Mouse (Mus musculus) layer of hippocampus, postnatal 36 days (tissue): Measurements from ENCODE around the gene Smim12. TPM values are rescaled to one million over a fixed set of nuclear protein-coding genes. Genes with fewer than 3 reads are reported as not detected.

Source experiments
- DNase-seq, 2 experiments: peaks; one replicate each; pipeline ENCODE4 v3.0.0; 2022
- total RNA-seq, 2 experiments: library from RNA; stranded (reverse); gene quantifications; 2 replicates each; pipeline ENCODE4 v1.2.3; 2021

The Smim12 gene
- total RNA-seq = 10 to 100 TPM; 51.2 to 59.5 TPM

DNA sequence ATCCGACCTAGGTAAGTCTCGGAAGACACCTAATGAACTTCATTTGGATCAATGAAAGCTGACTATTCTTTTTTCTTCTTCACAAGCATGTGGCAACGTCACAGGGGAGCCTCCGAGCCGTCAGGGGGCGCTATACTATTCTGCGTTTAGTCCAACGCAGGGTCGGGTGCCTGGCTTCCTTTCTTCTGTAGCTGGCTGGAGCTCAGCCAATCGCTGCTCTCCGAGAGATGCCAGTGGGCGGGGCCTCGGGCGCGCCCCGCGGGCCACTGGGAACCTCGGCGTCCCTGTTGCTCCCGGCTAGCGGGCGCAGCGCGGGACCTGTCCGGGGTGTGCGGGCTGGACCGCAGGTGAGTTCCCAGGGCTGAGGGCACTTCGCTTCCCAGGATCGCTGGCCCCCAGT lies at the start of gene Smim12:
Gene Smim12, plus strand, starts transcription at position 233 of the 400 bp plus-strand sequence.
- DNase-seq = peak; percentile 98 to 99

DNA sequence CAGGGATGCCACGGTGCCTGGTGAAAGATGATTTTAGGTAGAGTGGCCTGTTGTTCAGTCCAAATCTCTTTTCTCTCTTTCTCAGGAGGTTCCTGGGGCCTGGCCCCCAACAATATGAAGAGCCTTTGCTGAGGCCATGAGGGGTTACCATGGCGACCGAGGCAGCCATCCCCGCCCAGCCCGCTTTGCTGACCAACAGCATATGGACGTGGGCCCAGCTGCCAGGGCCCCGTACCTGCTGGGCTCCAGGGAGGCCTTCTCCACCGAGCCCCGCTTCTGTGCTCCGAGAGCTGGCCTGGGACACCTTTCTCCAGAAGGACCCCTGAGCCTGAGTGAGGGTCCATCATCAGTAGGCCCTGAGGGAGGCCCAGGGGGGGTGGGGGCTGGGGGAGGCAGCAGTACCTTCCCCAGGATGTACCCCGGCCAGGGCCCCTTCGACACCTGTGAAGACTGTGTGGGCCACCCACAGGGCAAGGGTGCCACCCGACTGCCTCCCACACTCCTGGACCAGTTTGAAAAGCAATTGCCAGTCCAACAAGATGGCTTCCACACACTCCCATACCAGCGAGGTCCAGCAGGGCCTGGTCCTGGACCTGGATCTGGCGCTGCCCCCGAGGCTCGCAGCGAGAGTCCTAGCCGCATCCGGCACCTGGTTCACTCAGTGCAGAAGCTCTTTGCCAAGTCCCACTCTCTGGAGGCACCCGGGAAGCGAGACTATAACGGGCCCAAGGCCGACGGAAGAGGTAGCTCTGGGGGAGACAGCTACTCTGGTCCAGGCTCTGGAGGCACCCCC lies 48.9 kb upstream of the Smim12 start:
- no peak for DNase-seq

DNA sequence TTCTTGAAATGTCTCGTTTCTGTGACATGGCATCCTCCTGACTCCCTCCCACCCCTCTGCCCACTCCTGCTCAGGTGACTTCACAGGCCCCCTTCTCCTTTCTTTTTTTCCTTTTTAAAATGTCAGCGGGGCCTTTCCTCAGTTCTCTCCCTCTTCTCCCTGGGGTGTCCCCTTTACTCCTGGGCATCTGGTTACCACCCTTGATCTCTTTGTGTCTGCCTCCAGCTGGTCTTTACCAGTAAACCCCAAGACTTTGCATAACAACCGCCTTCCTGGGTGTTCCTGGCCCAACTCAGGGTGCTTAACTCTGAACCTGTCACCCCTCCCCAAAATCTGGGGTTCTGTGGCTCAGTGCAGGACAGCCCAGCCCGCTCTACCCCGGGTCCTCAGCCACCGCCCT lies 45.0 kb upstream of the Smim12 start:
- no peak for DNase-seq

DNA sequence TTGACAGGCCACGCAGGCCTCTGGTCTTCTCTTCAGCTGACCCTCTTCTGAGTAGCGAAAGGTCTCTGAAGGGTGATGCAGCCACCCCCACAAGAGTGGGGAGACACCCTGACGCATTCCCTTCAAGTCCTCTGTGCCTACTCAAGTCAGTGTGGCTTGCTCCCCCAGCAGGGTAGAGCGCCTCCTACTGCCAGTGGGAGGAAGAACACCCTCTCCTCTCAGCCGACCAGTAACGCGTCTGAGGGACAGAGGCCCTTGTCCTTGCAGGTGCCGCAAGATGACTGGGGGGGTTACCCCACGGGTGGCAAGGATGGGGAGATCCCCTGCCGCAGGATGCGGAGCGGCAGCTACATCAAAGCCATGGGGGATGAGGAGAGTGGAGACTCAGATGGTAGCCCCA lies 44.2 kb upstream of the Smim12 start:
- DNase-seq = no peak

DNA sequence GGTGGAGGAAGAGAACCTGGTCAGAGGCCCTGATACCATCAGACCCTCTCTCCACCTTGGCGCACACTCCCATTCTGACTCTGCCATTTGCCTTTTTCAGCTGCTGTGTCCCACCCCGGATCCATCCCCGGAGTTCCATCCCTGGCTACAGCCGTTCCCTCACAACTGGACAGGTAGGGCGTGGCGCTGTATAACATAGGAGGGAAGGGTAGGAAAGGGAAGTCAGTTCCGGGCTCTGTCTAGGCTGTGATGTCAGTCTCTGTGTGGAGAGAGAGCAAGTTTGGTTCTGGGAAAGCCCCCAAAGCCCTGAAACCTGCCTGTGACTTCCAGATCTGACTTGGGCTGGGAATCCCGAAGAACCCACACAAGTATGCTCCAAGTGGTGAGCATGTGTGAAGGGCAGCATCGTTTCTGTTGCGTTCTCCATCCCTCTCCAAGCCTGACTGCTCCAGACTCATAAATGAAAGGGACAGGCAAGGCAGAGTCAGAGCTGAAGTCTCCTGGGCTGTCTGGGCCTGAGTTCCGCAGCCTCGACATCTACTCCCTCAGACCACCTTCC lies 43.3 kb upstream of the Smim12 start:
- DNase-seq = no peak

DNA sequence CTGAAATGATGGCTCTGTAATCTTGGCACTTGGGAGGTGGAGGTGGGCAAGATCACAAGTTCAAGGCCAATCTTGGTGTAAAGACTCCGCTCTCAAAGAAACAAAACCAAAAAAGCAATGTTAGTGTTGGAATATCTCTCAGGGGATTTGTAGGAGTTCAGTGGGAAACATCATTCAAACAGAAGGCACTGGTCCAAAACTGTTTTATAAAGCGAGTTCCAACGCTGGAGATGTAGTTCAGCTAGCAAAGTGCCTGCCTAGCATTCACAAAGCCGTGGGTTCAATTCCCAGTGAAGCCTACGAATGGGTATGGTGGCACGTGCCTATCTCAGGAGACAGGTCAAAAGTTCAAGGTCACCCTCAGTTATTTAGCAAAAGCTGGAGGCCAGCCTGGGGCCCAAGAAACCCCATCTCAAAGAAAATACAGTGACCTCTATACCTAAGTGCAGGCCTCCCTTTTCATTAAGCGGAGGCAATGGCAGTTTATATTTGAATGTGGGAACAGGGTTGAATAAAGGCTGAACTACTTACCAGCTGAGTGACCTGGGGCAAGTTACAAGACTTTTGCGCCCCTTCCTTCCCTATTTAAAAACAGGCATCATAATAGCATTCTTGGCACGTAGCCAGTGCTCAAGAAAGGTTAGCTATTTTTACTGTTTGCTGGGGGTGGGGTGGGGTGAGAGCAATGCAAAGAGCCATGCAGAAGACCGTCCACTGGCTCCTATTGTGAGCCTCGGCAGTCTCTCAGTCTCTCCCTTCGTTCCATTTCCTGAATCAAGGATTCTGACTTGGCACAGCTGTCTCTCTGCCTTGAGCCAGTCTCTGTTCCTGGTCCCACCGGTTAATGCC lies 42.6 kb upstream of the Smim12 start:
- no peak for DNase-seq

DNA sequence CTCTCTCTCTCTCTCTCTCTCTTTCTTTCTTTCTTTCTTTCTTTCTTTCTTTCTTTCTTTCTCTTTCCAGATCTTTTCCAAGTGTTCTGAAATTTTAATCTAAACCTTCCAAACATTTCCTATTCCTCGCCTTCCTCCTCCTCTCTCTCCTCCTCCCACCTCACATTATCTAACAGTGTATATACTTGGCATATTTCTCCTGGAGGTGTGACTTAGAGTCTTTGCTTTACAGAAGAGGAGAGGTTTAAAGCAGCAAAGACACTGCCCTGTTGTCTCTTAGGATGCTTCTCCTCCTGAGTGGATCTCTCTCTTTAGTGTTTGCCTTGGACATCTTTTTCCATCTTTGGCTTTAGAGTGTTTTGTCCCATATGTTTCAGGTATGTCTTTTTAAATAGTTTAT lies 40.5 kb upstream of the Smim12 start:
- DNase-seq = no peak

DNA sequence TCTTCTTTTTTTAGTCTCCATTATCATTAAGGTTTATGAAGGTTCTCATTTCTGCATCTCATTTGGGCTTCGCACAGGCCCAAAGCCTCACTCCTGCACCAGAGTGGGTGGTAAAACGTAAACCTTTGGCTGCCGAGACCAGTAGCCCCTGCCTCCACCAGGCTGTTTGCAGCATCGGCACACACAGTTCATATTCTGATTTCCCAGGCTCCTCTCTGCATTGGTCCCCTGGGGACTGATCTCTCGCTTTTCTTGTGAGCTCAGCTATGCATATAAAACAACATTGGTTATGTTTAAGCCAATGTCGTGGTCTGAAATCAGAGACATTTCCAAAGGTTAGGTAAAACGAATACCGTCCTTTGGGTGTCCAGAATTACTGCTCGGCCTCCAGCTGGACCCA lies 32.3 kb upstream of the Smim12 start:
- no peak for DNase-seq

DNA sequence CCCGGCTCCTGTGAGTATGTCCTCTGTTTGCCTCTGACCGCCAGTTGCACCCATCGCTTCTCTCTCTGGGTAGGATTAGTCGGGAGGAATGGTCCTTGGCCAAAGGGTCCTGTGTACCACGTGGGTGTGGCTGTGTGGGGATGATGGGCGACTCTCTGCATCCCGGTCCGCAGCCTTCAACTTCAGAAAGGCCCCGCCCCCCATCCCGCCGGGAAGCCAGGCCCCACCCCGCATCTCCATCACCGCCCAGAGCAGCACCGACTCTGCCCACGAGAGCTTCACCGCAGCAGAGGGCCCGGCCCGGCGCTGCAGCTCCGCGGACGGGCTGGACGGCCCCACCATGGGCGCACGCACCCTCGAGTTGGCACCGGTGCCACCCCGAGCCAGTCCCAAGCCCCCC lies 29.1 kb upstream of the Smim12 start:
- no peak for DNase-seq

DNA sequence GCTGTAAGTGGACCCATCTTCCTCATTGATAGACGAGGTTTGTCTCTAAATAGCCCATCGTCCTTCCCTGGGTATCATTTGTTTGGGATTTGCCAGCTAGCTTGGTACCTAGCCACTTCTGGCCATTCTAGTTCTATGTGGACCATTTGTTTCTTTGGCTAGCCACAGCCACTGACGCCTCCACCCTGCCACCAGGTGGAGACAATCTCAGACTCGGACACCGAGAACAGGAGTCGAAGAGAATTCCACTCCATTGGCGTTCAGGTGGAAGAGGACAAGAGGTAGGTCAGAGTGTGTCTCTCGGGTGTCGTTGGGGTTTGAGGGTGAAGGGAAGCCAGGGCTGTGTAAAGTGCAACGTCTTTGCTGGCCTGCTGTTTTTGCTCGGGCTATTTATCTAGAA lies 28.5 kb upstream of the Smim12 start:
- no peak for DNase-seq

DNA sequence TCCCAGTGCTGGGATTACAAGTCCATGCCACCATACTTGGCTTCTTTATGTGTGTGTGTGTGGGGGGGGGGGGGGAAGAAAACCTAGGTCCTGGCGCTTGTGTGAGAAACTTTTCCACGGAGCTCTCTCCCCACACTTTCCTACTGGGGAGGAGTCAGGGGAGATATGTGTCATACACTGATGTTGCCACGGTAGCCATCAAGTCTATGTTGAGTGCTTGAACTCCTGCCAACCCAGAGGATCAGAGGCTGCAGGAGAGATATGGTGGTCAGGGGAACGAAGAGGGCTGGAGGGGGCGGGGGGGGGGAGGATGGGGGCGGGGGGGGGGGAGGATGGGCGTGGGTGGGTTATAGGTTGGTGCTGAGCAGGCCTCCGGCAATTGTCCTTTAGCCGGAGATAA lies 27.8 kb upstream of the Smim12 start:
- DNase-seq = no peak

DNA sequence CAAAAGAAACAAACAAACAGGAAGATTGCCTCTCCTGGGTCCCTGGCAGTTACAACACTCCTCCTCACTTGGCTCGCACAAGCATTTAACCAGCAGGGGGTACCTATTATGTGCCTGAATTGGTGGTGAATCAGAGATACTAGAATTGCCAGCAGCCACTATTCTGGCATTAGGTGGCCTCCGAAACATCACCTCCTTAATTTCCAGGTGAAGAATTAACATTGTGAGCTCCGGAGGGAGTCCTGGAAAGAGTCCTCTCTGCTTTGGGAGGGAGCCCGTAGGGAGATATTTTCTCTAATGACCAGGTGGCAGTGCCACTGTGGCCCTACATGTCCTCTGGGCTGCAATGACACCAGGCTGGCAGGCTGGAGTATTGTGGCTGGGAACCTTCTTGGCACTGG lies 27.3 kb upstream of the Smim12 start:
- no peak for DNase-seq

DNA sequence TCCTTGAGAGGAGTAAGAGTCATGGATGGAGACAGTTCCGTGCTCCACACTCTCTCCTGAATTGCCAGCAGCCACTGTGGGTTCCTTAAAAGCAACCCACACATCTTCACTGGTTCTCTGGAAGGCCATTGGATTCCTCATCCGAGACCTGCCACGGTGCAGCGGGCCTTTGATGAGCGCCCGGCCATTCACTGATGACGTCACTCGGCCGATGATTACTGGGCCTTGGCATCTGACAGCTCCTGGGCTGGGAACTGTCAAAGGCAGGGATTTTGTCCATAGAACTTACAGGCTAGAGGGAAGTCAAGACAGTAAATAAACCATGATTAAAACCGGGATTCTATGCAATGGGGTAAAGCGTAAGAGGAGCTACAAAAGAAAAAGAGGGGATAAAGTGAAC lies 26.5 kb upstream of the Smim12 start:
- DNase-seq = no peak

DNA sequence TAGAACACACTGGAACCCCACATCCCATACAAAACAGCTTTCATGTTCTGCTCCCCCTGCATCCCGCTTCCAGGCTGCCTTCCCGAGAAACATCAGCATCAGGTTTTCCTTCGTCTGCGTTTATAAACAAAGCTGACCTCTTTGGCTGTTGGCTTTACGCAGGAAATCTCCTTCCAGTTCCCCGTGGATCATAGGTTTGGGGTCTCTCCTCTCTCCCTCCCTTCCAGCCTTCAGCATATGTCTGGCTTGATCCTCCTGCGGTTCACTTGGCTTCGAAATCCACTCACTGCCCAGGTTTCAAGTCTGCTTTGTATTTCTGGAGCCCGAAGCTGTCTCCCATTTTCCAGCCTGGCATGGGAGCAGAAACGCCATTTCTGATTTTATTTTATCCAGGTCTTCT lies 20.3 kb upstream of the Smim12 start:
- no peak for DNase-seq

DNA sequence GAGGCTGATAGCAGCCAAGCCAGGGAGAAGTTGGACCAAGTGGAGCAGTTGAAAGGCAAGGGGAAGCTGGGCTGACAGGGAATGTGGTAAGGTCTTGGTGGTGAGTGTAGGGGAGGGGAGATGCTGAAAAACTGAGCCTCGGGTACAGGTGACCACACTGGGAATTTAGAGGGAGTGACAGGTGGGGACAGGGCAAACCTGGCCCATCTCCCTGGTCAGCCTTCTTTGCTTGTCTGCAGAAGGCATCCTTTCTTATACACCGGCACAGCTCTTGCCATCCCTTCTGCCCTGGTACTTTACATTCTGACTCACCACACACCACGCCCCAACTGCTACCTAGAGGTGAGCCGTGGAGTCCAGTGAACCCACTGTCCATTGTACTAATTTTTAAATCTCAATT lies 19.8 kb upstream of the Smim12 start:
- DNase-seq = no peak

DNA sequence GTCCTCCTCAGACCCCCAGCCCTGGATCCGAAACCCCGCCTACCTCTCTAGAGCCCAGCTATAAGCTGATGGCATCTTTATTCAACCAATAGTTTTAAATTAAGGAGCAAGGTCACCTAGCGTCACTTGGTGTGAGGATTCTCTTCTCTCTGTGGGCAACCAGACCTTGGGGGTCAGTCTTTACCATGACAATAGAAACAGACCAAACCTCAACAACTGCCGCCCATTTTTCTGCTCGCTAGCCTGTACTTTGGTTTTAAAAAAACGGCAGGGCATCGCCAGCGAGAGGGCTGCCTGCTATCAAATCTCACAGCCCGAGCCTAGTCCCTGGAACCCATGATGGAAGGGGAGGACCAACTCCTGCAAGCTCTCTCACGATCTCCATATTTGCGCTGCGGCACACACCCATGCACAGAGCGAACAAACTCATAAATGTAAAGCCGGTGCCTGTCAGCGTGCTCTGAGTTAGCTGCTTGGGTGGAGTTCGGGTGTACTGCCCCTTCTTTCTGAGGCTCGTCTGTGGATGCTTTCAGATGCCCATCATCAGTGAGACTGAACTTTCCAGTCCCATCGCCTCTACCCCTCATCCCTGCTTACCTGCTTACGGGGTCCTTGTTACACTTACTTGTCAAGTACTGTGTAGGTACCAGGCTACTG lies 19.0 kb upstream of the Smim12 start:
- no peak for DNase-seq

DNA sequence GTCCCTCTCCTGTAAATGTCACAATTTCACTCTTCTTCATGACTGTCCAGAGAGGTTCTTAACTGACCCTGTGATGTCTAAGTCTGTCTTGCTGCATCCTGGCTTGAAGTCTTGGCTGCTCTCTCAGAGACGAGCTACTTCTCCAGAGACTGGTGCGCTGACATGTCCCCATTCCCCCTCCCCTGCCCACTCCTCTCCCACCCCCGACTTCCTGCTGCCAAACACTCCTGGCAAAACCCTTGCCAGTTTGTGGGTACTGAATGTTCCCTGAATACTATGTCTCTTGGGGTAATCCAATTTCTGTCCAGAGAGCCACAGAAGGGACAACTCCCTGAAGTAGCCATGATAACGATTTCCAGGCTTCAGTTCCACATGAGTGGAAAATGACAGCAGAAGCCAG lies 17.5 kb upstream of the Smim12 start:
- DNase-seq = no peak

DNA sequence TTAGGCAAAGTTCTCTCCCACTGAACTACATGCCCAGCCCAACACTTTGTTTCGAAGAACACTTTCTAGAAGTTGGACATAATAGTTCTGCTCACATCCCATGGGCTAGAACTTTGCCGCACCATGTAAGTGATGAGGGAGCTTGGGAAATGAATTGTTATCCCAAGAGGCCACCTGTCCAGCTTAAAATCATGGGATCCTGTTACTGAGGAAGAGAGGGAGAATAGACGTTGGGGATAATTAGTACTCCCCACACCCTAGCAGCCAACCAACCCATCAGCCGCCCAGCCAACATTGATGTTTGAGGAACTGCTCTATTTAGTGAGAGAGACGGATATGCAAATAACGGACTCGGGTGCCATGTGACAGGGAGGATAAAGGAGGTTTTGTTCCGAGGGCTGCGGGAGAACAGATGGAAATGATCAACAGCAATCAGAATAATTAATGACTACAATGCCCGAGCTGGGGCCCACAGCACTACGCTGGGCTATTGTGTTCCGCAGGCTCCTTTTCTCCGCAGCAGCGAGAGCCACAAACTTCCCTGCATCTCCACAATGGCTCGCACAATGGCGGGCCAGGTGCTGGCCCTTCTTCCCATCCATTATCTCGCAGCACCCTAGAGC lies 16.4 kb upstream of the Smim12 start:
- DNase-seq = peak in 1 of 2 experiments; percentile 58

DNA sequence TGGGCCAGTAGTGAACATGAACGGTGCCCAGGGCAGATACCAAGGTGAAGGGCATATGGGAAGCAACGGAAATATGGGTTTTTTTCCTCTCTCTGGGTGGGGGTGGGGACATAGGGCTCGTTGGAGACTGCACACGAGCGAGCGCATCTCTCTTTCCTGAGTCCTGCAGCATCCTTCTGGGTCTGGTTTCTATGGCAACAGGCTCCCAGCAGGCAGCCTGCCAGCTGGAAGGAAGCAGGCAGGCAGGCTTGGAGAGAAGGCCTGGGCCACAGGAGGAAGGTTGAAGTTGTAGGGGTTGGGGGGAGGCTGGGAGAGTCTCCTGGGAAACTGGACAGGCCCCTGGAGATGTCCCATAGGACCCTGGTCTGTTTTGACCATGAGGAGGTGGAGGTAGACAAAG lies 11.6 kb upstream of the Smim12 start:
- peak; percentile 74 to 80 for DNase-seq

DNA sequence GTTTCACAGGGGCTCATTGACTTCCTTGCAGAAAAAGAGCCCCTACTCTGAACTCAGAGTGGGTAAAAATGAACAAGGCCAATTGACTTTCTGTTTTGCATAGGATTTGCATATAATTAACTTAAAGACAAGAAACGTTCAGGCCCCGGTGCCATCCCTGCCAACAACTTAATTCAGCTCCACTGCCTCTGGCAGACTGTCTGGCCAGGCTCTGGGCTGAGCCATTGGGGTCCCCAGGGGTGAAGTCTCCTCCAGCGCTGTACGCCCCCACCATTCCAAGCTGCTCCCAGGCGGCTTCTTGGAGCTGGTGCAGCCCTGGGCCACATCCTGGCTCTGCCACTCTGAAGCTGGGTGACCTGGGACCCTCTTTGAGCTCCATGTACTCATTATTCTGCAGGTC lies 11.0 kb upstream of the Smim12 start:
- no peak for DNase-seq

DNA sequence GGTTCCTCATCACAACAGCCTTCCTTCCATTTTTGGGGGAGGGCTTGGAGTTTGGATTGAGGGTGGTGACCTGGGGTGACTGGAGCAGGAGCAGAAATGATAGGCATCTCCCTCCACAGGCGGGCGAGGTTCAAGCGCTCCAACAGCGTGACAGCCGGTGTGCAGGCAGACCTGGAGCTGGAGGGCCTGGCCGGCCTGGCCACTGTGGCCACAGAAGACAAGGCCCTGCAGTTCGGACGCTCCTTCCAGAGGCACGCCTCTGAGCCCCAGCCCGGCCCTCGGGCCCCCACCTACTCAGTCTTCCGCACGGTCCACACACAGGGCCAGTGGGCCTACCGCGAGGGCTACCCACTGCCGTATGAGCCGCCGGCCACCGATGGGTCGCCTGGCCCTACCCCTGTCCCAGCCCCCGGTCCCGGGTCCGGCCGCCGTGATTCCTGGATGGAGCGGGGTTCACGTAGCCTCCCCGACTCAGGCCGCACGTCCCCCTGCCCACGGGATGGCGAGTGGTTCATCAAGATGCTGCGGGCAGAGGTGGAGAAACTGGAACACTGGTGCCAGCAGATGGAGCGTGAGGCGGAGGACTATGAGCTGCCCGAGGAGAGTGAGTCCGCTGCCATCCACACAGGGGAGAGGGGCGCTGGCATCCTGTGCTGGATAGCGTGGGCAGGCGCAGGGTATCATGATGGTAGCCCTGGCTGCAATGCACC lies 10.0 kb upstream of the Smim12 start:
- DNase-seq = no peak
